Mouse (Mus musculus) CH12.LX (cell line): ENCODE measurements at regions not wholly inside any gene's neighbourhood (a gene's known extent, or its start where the extent isn't known, plus 50 kb on each side); places are given as distances from the start of the nearest gene placed in this dataset.

Experiments
- DNase-seq: peaks from one replicate; pipeline ENCODE4 v3.0.0-alpha.2; 2013; ENCODE audit errors: extremely low read depth
- H3K27ac ChIP-seq: 2 replicates; pipeline ENCODE4 v1.5.1; 2012; ENCODE audit warnings: low read depth, mild to moderate bottlenecking, control low read depth, moderate library complexity; ENCODE audit not compliant: insufficient read depth
- H3K27me3 ChIP-seq: replicated peaks from 2 replicates; pipeline ENCODE3; 2012; ENCODE audit warnings: inconsistent platforms
- H3K36me3 ChIP-seq, 2 experiments: replicated peaks in 1 of 2; 2 replicates each; pipeline versions ENCODE3 to v1.6.1; 2012; ENCODE audit warnings: inconsistent platforms in 1 of 2, low read length in 1 of 2, mild to moderate bottlenecking in 1 of 2, mixed read lengths in 1 of 2, moderate library complexity in 1 of 2; ENCODE audit not compliant: control insufficient read depth in 1 of 2, insufficient read depth in 1 of 2
- H3K4me1 ChIP-seq, 2 experiments: 2 replicates each; pipeline ENCODE4 v1.6.1; 2012; ENCODE audit warnings: inconsistent platforms in 1 of 2, moderate library complexity in 1 of 2; ENCODE audit not compliant: insufficient read depth in 2 of 2, control insufficient read depth in 1 of 2
- H3K4me2 ChIP-seq: 2 replicates; pipeline ENCODE4 v1.6.1; 2012; ENCODE audit warnings: low read depth, mild to moderate bottlenecking, control low read depth; ENCODE audit not compliant: poor library complexity, insufficient read depth, severe bottlenecking
- H3K4me3 ChIP-seq, 3 experiments: fragments of 150-350 bp in 1 of 3; sonication (generic) in 1 of 3; replicated peaks in 1 of 3; 2 replicates each; pipeline versions ENCODE3 to v1.5.1; 2011 to 2012; ENCODE audit warnings: low read depth in 2 of 3, low read length in 2 of 3, mild to moderate bottlenecking in 2 of 3, moderate library complexity in 2 of 3, control low read depth in 1 of 3, improper control_type of control experiment in 1 of 3, inconsistent platforms in 1 of 3, mixed read lengths in 1 of 3; ENCODE audit not compliant: poor library complexity in 1 of 3
- H3K79me2 ChIP-seq: replicated peaks from 2 replicates; pipeline ENCODE4 v1.6.1; 2012; ENCODE audit warnings: mild to moderate bottlenecking, moderate library complexity; ENCODE audit not compliant: control insufficient read depth, poor library complexity, insufficient read depth, severe bottlenecking; ENCODE audit errors: extremely low read depth
- H3K9ac ChIP-seq: 2 replicates; pipeline ENCODE4 v1.6.1; 2012; ENCODE audit warnings: low read depth, mild to moderate bottlenecking, control low read depth, moderate library complexity; ENCODE audit not compliant: insufficient read depth
- H3K9me3 ChIP-seq: replicated peaks from 2 replicates; pipeline ENCODE3; 2012; ENCODE audit warnings: low read length, inconsistent platforms, mixed read lengths
- CHD1 ChIP-seq: IDR thresholded peaks from 2 replicates; pipeline ENCODE4 v1.6.1; 2012; ENCODE audit warnings: low read depth, low read length, improper control_type of control experiment, inconsistent platforms
- E2F4 ChIP-seq: IDR thresholded peaks from 2 replicates; pipeline ENCODE4 v1.6.1; 2011; ENCODE audit warnings: low read depth, low read length, improper control_type of control experiment; ENCODE audit not compliant: insufficient replicate concordance
- ELF1 ChIP-seq: IDR thresholded peaks from 2 replicates; pipeline ENCODE4 v1.6.1; 2014; ENCODE audit warnings: low read depth, mild to moderate bottlenecking, inconsistent platforms, low read length, improper control_type of control experiment
- EP300 ChIP-seq: IDR thresholded peaks from 2 replicates; pipeline ENCODE4 v1.6.1; 2011; ENCODE audit warnings: low read length, improper control_type of control experiment
- ETS1 ChIP-seq: conservative IDR thresholded peaks from 2 replicates; pipeline ENCODE4 v1.6.1; 2012; ENCODE audit warnings: low read depth, mild to moderate bottlenecking, inconsistent platforms, low read length, improper control_type of control experiment, moderate library complexity
- HCFC1 ChIP-seq: IDR thresholded peaks from 2 replicates; pipeline ENCODE4 v1.6.1; 2012; ENCODE audit warnings: low read depth, mild to moderate bottlenecking, inconsistent platforms, low read length, improper control_type of control experiment
- IRF4 ChIP-seq: IDR thresholded peaks from 2 replicates; pipeline ENCODE4 v1.6.1; 2014; ENCODE audit warnings: low read depth, mild to moderate bottlenecking, inconsistent platforms, low read length, improper control_type of control experiment
- JUND ChIP-seq: conservative IDR thresholded peaks from 2 replicates; pipeline ENCODE4 v1.6.1; 2011; ENCODE audit warnings: low read depth, low read length, improper control_type of control experiment
- KAT2A ChIP-seq: IDR thresholded peaks from 2 replicates; pipeline ENCODE4 v1.6.1; 2012; ENCODE audit warnings: low read length, improper control_type of control experiment, inconsistent platforms; ENCODE audit not compliant: insufficient replicate concordance
- MAX ChIP-seq: IDR thresholded peaks from 2 replicates; pipeline ENCODE4 v1.6.1; 2011; ENCODE audit warnings: low read length, improper control_type of control experiment
- MEF2A ChIP-seq: IDR thresholded peaks from 2 replicates; pipeline ENCODE4 v1.6.1; 2014; ENCODE audit warnings: low read depth, mild to moderate bottlenecking, inconsistent platforms, low read length, improper control_type of control experiment, borderline replicate concordance
- MXI1 ChIP-seq: IDR thresholded peaks from 2 replicates; pipeline ENCODE4 v1.6.1; 2011; ENCODE audit warnings: mild to moderate bottlenecking, low read depth, low read length, improper control_type of control experiment
- MYC ChIP-seq: IDR thresholded peaks from 2 replicates; pipeline ENCODE4 v1.6.1; 2011; ENCODE audit warnings: low read depth, mild to moderate bottlenecking, improper control_type of control experiment, low read length
- NRF1 ChIP-seq: IDR thresholded peaks from 2 replicates; pipeline ENCODE4 v1.6.1; 2014; ENCODE audit warnings: low read depth, mild to moderate bottlenecking, inconsistent platforms, low read length, improper control_type of control experiment, moderate library complexity
- PAX5 ChIP-seq: IDR thresholded peaks from 2 replicates; pipeline ENCODE4 v1.6.1; 2012; ENCODE audit warnings: low read length, inconsistent platforms, mixed read lengths
- POLR2A ChIP-seq: IDR thresholded peaks from 2 replicates; pipeline ENCODE4 v1.6.1; 2011; ENCODE audit warnings: low read depth, mild to moderate bottlenecking, improper control_type of control experiment, low read length
- POLR2AphosphoS2 ChIP-seq: IDR thresholded peaks from 2 replicates; pipeline ENCODE4 v1.6.1; 2011; ENCODE audit warnings: low read depth, low read length, improper control_type of control experiment
- RAD21 ChIP-seq: IDR thresholded peaks from 2 replicates; pipeline ENCODE4 v1.6.1; 2011; ENCODE audit warnings: low read depth, mild to moderate bottlenecking, low read length, improper control_type of control experiment, moderate library complexity
- SIN3A ChIP-seq: IDR thresholded peaks from 2 replicates; pipeline ENCODE4 v1.6.1; 2012; ENCODE audit warnings: low read length, improper control_type of control experiment, inconsistent platforms
- TCF12 ChIP-seq: IDR thresholded peaks from 2 replicates; pipeline ENCODE4 v1.6.1; 2014; ENCODE audit warnings: low read depth, mild to moderate bottlenecking, inconsistent platforms, low read length, improper control_type of control experiment
- UBTF ChIP-seq: IDR thresholded peaks from 2 replicates; pipeline ENCODE4 v1.6.1; 2012; ENCODE audit warnings: low read depth, mild to moderate bottlenecking, inconsistent platforms, low read length, improper control_type of control experiment, moderate library complexity
- USF2 ChIP-seq: conservative IDR thresholded peaks from 2 replicates; pipeline ENCODE4 v1.6.1; 2011; ENCODE audit warnings: low read depth, low read length, improper control_type of control experiment
- ZC3H11A ChIP-seq: IDR thresholded peaks from 2 replicates; pipeline ENCODE4 v1.6.1; 2012; ENCODE audit warnings: low read depth, mild to moderate bottlenecking, inconsistent platforms, low read length, improper control_type of control experiment
- ZKSCAN1 ChIP-seq: IDR thresholded peaks from 2 replicates; pipeline ENCODE4 v1.6.1; 2012; ENCODE audit warnings: low read depth, inconsistent platforms, low read length, improper control_type of control experiment, borderline replicate concordance
- ZMIZ1 ChIP-seq: IDR thresholded peaks from 2 replicates; pipeline ENCODE4 v1.6.1; 2012; ENCODE audit warnings: low read depth, mild to moderate bottlenecking, inconsistent platforms, low read length, improper control_type of control experiment
- dilution Hi-C: fragments of 300-500 bp; cut with MboI; formaldehyde crosslinking; loops from 2 replicates; pipeline ENCODE4 v1.14.3; 2020; ENCODE audit warnings: low sequenced_read_pairs; ENCODE audit not compliant: extremely low pct_unique_long_range_greater_than_20kb, extremely low pct_ligation_motif_present
- in situ Hi-C: fragments of 300-500 bp; cut with MboI; formaldehyde crosslinking; loops from 3 replicates; pipeline ENCODE4 v1.14.3; 2019; ENCODE audit warnings: low sequenced_read_pairs, low pct_ligation_motif_present, low pct_unique_long_range_greater_than_20kb, mixed read lengths

DNA sequence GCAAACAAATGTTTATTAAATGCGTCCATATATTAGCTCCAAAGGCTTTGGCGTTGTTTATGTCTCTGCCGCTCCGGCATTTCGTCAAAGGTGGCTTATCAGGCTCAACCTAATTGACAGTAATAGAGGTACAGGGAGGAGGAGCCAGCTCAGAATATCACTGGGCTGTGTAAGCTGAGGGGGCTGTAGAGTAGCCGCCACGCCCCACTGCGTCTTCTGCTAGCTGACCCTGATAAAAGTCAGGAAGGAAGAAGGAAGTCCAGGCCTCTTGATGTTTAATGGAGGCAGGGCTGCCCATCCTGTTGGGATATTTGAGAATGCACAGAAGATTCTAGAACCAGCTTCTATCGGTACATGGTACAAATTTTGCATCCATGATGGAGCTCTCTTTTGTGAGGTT is 175.2 kb upstream of the Zfp507 start:
- dilution Hi-C loops, result no loop called here
- TF ChIP-seq ZMIZ1, result no peak
- TF ChIP-seq POLR2AphosphoS2, result no peak
- no peak for TF ChIP-seq RAD21
- TF ChIP-seq TCF12, result no peak
- TF ChIP-seq SIN3A, result no peak
- no peak for TF ChIP-seq JUND
- no peak for TF ChIP-seq MXI1
- TF ChIP-seq KAT2A, result no peak
- no peak for TF ChIP-seq ELF1
- TF ChIP-seq HCFC1, result no peak
- TF ChIP-seq PAX5, result no peak
- TF ChIP-seq MAX, result no peak
- TF ChIP-seq ZC3H11A, result no peak
- no peak for TF ChIP-seq MEF2A
- TF ChIP-seq CHD1, result no peak
- no peak for TF ChIP-seq UBTF
- TF ChIP-seq NRF1, result no peak
- no peak for TF ChIP-seq POLR2A
- TF ChIP-seq IRF4, result no peak
- H3K4me1 ChIP-seq, result no peaks in the 10 kb centered on the region
- H3K27me3 ChIP-seq, result no peaks in the 10 kb centered on the region
- no peak overlapping the region for H3K4me3 ChIP-seq
- DNase-seq, result no peak
- H3K9me3 ChIP-seq, result peaks cover 44% of the 10 kb centered on the region
- no peaks in the 10 kb centered on the region for H3K79me2 ChIP-seq
- no peak overlapping the region for H3K9ac ChIP-seq
- in situ Hi-C loops, result no loop called here
- H3K4me2 ChIP-seq, result no peak overlapping the region
- H3K36me3 ChIP-seq, result no peaks in the 10 kb centered on the region
- H3K27ac ChIP-seq, result no peak overlapping the region

DNA sequence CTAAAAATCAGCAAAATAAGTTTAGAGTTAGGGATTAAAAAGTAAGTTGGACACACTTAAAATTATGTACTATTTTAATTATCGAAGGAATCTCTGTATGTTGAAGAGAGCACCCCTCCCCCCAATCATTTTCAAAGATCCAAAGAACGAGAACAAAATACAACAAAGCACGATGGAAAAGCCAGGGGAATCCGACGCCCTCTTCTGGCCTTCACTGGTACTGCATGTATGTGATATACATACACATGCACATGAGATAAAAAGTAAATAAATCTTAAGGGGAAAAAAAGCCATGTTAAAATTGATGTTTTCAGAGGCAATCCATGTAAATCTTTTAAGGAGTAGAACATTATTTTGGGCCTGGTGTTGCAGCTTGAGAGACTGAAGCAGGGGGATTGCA is 155.9 kb upstream of the Zfp507 start:
- H3K9me3 ChIP-seq, result peaks cover 73% of the 10 kb centered on the region

More for the DNA sequence above, 155.9 kb upstream of the Zfp507 start:
- no peak for TF ChIP-seq RAD21
- no peak for TF ChIP-seq E2F4
- no peak for TF ChIP-seq USF2
- TF ChIP-seq EP300, result no peak
- no peak for TF ChIP-seq SIN3A
- no peak for TF ChIP-seq MYC
- no peak for TF ChIP-seq ZMIZ1
- no peak for TF ChIP-seq ZKSCAN1
- TF ChIP-seq ETS1, result no peak
- no peak for TF ChIP-seq POLR2A
- TF ChIP-seq ZC3H11A, result no peak
- TF ChIP-seq POLR2AphosphoS2, result no peak
- TF ChIP-seq, all 38 proteins: peak for 0
- H3K4me2 ChIP-seq, result no peak overlapping the region
- no peak overlapping the region for H3K9ac ChIP-seq
- dilution Hi-C loops (no loop called here), in situ Hi-C loops (no loop called here)
- no peaks in the 10 kb centered on the region for H3K4me1 ChIP-seq
- DNase-seq, result no peak
- no peak overlapping the region for H3K27ac ChIP-seq
- no peaks in the 10 kb centered on the region for H3K36me3 ChIP-seq
- H3K27me3 ChIP-seq, result no peaks in the 10 kb centered on the region
- H3K79me2 ChIP-seq, result no peaks in the 10 kb centered on the region
- H3K4me3 ChIP-seq, result no peak overlapping the region
